Mouse (Mus musculus): ENCODE data around the gene Mapk6. TPM values are rescaled to one million over a fixed set of nuclear protein-coding genes. Genes with fewer than 3 reads are reported as not detected.
"Not testable (repeated sequence)": the region's sequence is repeated elsewhere in the genome, so short reads cannot be mapped to it uniquely, and the experiment has no call there.

The Mapk6 gene
- total and polyA plus RNA-seq, 3 experiments: 7.6 to 49.2 (median 49.2) TPM

GRCm38 (mm10) chr9:75378774-75379173 is 31.0 kb downstream of the Mapk6 start:
- TF ChIP-seq TAL1 (conservative IDR thresholded peaks at IDR 0.05; ENCODE audit: low read depth, low read length): no peak
- TF ChIP-seq POLR2AphosphoS5 (IDR thresholded peaks at IDR 0.05; ENCODE audit: insufficient replicate concordance, low read depth, low read length): no peak
- no peak for TF ChIP-seq GATA2 (IDR thresholded peaks at IDR 0.05; ENCODE audit: borderline replicate concordance, low read depth, low read length)
- TF ChIP-seq CTCF (IDR thresholded peaks at IDR 0.05; ENCODE audit: low read depth, low read length): no peak
- no peak for TF ChIP-seq GATA1 (IDR thresholded peaks at IDR 0.05; ENCODE audit: borderline replicate concordance, low read length)
- DNase-seq (ENCODE audit: low spot score) (no peak), ATAC-seq (ENCODE audit: extremely low read depth, insufficient number of reproducible peaks, low FRiP score, poor library complexity, severe bottlenecking) (no peak)
- H3K27me3 ChIP-seq (ENCODE audit: insufficient read depth, low read length): peaks cover 10% of the 10 kb centered on the region
- H3K4me1 ChIP-seq (ENCODE audit: insufficient read depth, low read depth, low read length): no peaks in the 10 kb centered on the region
- no peaks in the 10 kb centered on the region for H3K36me3 ChIP-seq (replicated peaks)
- H3K4me3 ChIP-seq (ENCODE audit: low read depth, low read length): no peak overlapping the region
- peaks cover 12% of the 10 kb centered on the region for H3K9me3 ChIP-seq (replicated peaks)

GRCm38 (mm10) chr9:75376428-75376827 is 33.4 kb downstream of the Mapk6 start:
- no peak for TF ChIP-seq POLR2AphosphoS5 (IDR thresholded peaks at IDR 0.05; ENCODE audit: insufficient replicate concordance, low read depth, low read length)
- no peak for TF ChIP-seq GATA1 (IDR thresholded peaks at IDR 0.05; ENCODE audit: borderline replicate concordance, low read length)
- peaks cover 24% of the 10 kb centered on the region for H3K27me3 ChIP-seq (ENCODE audit: insufficient read depth, low read length)
- H3K36me3 ChIP-seq (replicated peaks): no peaks in the 10 kb centered on the region
- no peaks in the 10 kb centered on the region; the same call in 1 of the 2 replicates for H3K4me1 ChIP-seq (ENCODE audit: insufficient read depth, low read depth, low read length)
- ATAC-seq (ENCODE audit: extremely low read depth, insufficient number of reproducible peaks, low FRiP score, poor library complexity, severe bottlenecking) (no peak), DNase-seq (ENCODE audit: low spot score) (no peak)
- peaks cover 12% of the 10 kb centered on the region for H3K9me3 ChIP-seq (replicated peaks)
- no peak overlapping the region for H3K4me3 ChIP-seq (ENCODE audit: low read depth, low read length)

- H3K27me3 ChIP-seq (ENCODE audit: insufficient read depth, low read length): peaks cover 24% of the 10 kb centered on the region
- H3K9me3 ChIP-seq (replicated peaks): peaks cover 12% of the 10 kb centered on the region
- no peaks in the 10 kb centered on the region; the same call in 1 of the 2 replicates for H3K4me1 ChIP-seq (ENCODE audit: insufficient read depth, low read depth, low read length)
- DNase-seq (ENCODE audit: low spot score): no peak
- TF ChIP-seq GATA2 (IDR thresholded peaks at IDR 0.05; ENCODE audit: borderline replicate concordance, low read depth, low read length) (no peak), CTCF (IDR thresholded peaks at IDR 0.05; ENCODE audit: low read depth, low read length) (no peak), GATA1 (IDR thresholded peaks at IDR 0.05; ENCODE audit: borderline replicate concordance, low read length) (no peak), TAL1 (conservative IDR thresholded peaks at IDR 0.05; ENCODE audit: low read depth, low read length) (no peak), POLR2AphosphoS5 (IDR thresholded peaks at IDR 0.05; ENCODE audit: insufficient replicate concordance, low read depth, low read length) (no peak)
- no peak overlapping the region for H3K4me3 ChIP-seq (ENCODE audit: low read depth, low read length)
- no peaks in the 10 kb centered on the region for H3K36me3 ChIP-seq (replicated peaks)
- ATAC-seq (ENCODE audit: extremely low read depth, insufficient number of reproducible peaks, low FRiP score, poor library complexity, severe bottlenecking): no peak
Observed at GRCm38 (mm10) chr9:75375606-75376005, 34.2 kb downstream of the Mapk6 start.

GRCm38 (mm10) chr9:75368779-75369178 is 41.0 kb downstream of the Mapk6 start:
- Histone ChIP-seq H3K36me3 (replicated peaks) (no peaks in the 10 kb centered on the region), H3K4me3 (ENCODE audit: low read depth, low read length) (no peak overlapping the region), H3K4me1 (ENCODE audit: insufficient read depth, low read depth, low read length) (peaks cover 17% of the 10 kb centered on the region), H3K9me3 (replicated peaks) (no peaks in the 10 kb centered on the region), H3K27me3 (ENCODE audit: insufficient read depth, low read length) (peaks cover 16% of the 10 kb centered on the region)
- no peak for TF ChIP-seq POLR2AphosphoS5 (IDR thresholded peaks at IDR 0.05; ENCODE audit: insufficient replicate concordance, low read depth, low read length)
- TF ChIP-seq GATA2 (IDR thresholded peaks at IDR 0.05; ENCODE audit: borderline replicate concordance, low read depth, low read length): no peak
- TF ChIP-seq TAL1 (conservative IDR thresholded peaks at IDR 0.05; ENCODE audit: low read depth, low read length): no peak
- no peak for TF ChIP-seq CTCF (IDR thresholded peaks at IDR 0.05; ENCODE audit: low read depth, low read length)
- TF ChIP-seq GATA1 (IDR thresholded peaks at IDR 0.05; ENCODE audit: borderline replicate concordance, low read length): no peak
- DNase-seq (ENCODE audit: low spot score) (no peak), ATAC-seq (ENCODE audit: extremely low read depth, insufficient number of reproducible peaks, low FRiP score, poor library complexity, severe bottlenecking) (no peak)

- Histone ChIP-seq H3K4me1 (ENCODE audit: insufficient read depth, low read depth, low read length) (peaks cover 17% of the 10 kb centered on the region), H3K9me3 (replicated peaks) (no peaks in the 10 kb centered on the region), H3K36me3 (replicated peaks) (no peaks in the 10 kb centered on the region), H3K4me3 (ENCODE audit: low read depth, low read length) (no peak overlapping the region), H3K27me3 (ENCODE audit: insufficient read depth, low read length) (peaks cover 3% of the 10 kb centered on the region; the same call in 1 of the 2 replicates)
- TF ChIP-seq POLR2AphosphoS5 (IDR thresholded peaks at IDR 0.05; ENCODE audit: insufficient replicate concordance, low read depth, low read length) (no peak), GATA2 (IDR thresholded peaks at IDR 0.05; ENCODE audit: borderline replicate concordance, low read depth, low read length) (no peak), CTCF (IDR thresholded peaks at IDR 0.05; ENCODE audit: low read depth, low read length) (no peak), TAL1 (conservative IDR thresholded peaks at IDR 0.05; ENCODE audit: low read depth, low read length) (no peak), GATA1 (IDR thresholded peaks at IDR 0.05; ENCODE audit: borderline replicate concordance, low read length) (no peak)
- no peak for ATAC-seq (ENCODE audit: extremely low read depth, insufficient number of reproducible peaks, low FRiP score, poor library complexity, severe bottlenecking)
- no peak for DNase-seq (ENCODE audit: low spot score)
Observed at GRCm38 (mm10) chr9:75366191-75366590, 43.6 kb downstream of the Mapk6 start.

- H3K4me3 ChIP-seq (ENCODE audit: low read depth, low read length): no peak overlapping the region
- H3K9me3 ChIP-seq (replicated peaks): no peaks in the 10 kb centered on the region
- H3K4me1 ChIP-seq (ENCODE audit: insufficient read depth, low read depth, low read length): peaks cover 17% of the 10 kb centered on the region
- H3K36me3 ChIP-seq (replicated peaks): no peaks in the 10 kb centered on the region
- H3K27me3 ChIP-seq (ENCODE audit: insufficient read depth, low read length): peaks cover 10% of the 10 kb centered on the region
- TF ChIP-seq GATA2 (IDR thresholded peaks at IDR 0.05; ENCODE audit: borderline replicate concordance, low read depth, low read length) (no peak), POLR2AphosphoS5 (IDR thresholded peaks at IDR 0.05; ENCODE audit: insufficient replicate concordance, low read depth, low read length) (no peak), CTCF (IDR thresholded peaks at IDR 0.05; ENCODE audit: low read depth, low read length) (no peak), GATA1 (IDR thresholded peaks at IDR 0.05; ENCODE audit: borderline replicate concordance, low read length) (no peak), TAL1 (conservative IDR thresholded peaks at IDR 0.05; ENCODE audit: low read depth, low read length) (no peak)
- DNase-seq (ENCODE audit: low spot score): no peak
- ATAC-seq (ENCODE audit: extremely low read depth, insufficient number of reproducible peaks, low FRiP score, poor library complexity, severe bottlenecking): no peak
Observed at GRCm38 (mm10) chr9:75365195-75365594, 44.6 kb downstream of the Mapk6 start.

GRCm38 (mm10) chr9:75363702-75364101 is 46.1 kb downstream of the Mapk6 start:
- H3K4me3 ChIP-seq (ENCODE audit: low read depth, low read length); ATAC-seq (ENCODE audit: extremely low read depth, insufficient number of reproducible peaks, low FRiP score, poor library complexity, severe bottlenecking); H3K9me3 ChIP-seq (replicated peaks); H3K36me3 ChIP-seq (replicated peaks); DNase-seq (ENCODE audit: low spot score): not testable (repeated sequence)
- Histone ChIP-seq H3K27me3 (ENCODE audit: insufficient read depth, low read length) (peaks cover 18% of the 10 kb centered on the region), H3K4me1 (ENCODE audit: insufficient read depth, low read depth, low read length) (peaks cover 14% of the 10 kb centered on the region)

Measured in G1E (cell line).